Mouse (Mus musculus) thymus, postnatal 36 days (tissue): ENCODE measurements around the gene Hoxc9.

Source experiments
- DNase-seq, 2 experiments: peaks; one replicate each; pipeline ENCODE4 v3.0.0; 2022; ENCODE audit warnings: mixed read lengths in 2 of 2

Gene Hoxc9

GRCm38 (mm10) chr15:103027266-103028235, 51.3 kb downstream of the Hoxc9 start:
- no peak for DNase-seq

GRCm38 (mm10) chr15:103028916-103029512, 52.8 kb downstream of the Hoxc9 start:
- DNase-seq: no peak

GRCm38 (mm10) chr15:103030142-103030541, 53.9 kb downstream of the Hoxc9 start:
- DNase-seq: no peak

GRCm38 (mm10) chr15:103032167-103032566, 55.9 kb downstream of the Hoxc9 start:
- no peak for DNase-seq

GRCm38 (mm10) chr15:103032646-103033575, 56.7 kb downstream of the Hoxc9 start:
- no peak for DNase-seq

- DNase-seq: no peak
These were observed 58.0 kb downstream of the Hoxc9 start for GRCm38 (mm10) chr15:103034043-103034806.
